Mouse (Mus musculus) gastrocnemius, postnatal 10 days (tissue): Measurements from ENCODE around the gene Mnat1. TPM values are rescaled to one million over a fixed set of nuclear protein-coding genes. Genes with fewer than 3 reads are reported as not detected.
"Not testable (repeated sequence)": the region's sequence is repeated elsewhere in the genome, so short reads cannot be mapped to it uniquely, and the experiment has no call there.

Experiments used
- DNase-seq: peaks from one replicate; pipeline ENCODE4 v3.0.0; 2021; ENCODE audit warnings: mixed read lengths
- long read RNA-seq, 2 experiments: library from polyadenylated mRNA; stranded (forward); transcript quantifications; one replicate each; pipeline ENCODE4 v2.0.0; 2021
- total RNA-seq, 2 experiments: library from RNA; stranded (reverse); gene quantifications; 2 replicates each; pipeline ENCODE4 v1.2.3; 2021

The Mnat1 gene
- total RNA-seq, result 10 to 100 TPM; 24.0 to 29.2 TPM
- long read RNA-seq, experiment 1, transcript Mnat1-201 (8 exons, 2,505 nt), result major isoform, 7 of 9 reads
- long read RNA-seq, experiment 1, partial matches to known transcripts, result 1 of 9 reads
- long read RNA-seq, experiment 1, other reads (novel, unspliced or antisense), result 1 of 9 reads
- long read RNA-seq, experiment 2, transcript Mnat1-201 (8 exons, 2,505 nt), result major isoform, 10 of 14 reads
- long read RNA-seq, experiment 2, partial matches to known transcripts, result 1 of 14 reads
- long read RNA-seq, experiment 2, other reads (novel, unspliced or antisense), result 3 of 14 reads

DNA sequence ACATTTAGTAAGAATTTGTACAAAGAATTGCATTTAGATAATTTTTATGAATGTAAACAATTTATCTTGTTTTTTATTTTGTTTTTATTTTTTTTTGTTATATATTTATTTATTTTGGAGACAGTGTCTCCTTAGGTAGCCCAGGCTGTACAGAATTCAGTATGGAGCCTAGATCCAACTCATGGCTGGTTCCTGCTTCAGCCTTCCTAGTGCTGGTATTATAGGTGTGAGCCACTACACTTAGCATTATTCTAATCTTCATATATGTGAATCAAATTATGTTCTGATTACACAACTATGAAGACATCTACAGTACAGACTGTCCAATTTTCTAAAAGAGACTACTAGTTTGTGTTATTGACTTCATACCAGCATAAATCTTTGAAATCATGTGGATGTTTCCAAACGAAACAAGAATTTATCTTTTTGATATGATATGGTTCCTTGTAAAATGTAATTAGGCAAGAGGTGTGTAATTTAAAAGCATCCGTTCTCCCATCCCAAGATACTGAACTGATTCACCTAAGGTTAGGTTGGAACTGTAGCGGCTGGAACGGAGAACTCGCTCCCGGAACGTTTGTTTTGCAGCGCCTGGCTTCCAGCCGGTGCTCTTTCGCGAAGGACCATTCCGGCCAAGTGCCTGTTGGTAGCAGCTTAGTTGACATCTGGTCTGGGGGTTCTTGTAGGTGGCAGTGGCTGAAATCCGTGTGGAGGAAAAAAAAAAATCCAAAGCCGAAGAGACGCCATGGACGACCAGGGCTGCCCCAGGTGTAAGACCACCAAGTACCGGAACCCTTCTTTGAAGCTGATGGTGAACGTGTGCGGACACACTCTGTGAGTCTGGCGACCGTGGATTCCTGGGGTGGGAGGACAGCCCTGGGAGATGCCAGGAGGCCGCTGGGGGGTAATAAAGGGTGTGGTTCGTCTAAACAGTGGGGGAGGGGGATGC is at the start of gene Mnat1:
Gene Mnat1, plus strand, starts transcription at position 625 of the 949 bp plus-strand sequence.
- DNase-seq, result peak; percentile 80

DNA sequence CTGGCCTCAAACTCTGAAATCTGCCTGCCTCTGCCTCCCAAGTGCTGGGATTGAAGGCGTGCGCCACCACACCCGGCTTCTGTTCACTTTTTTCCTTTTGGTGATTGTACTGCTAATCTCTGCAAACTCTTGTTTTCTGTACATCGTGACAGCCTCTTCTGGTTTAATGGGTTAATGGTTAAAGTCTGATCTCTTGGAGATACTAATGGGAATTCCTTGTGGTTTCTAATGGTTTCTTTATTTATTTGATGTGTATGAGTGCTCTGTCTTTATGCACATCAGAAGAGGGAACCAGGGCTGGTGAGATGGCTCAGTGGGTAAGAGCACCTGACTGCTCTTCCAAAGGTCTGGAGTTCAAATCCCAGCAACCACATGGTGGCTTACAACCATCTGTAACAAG is 41.7 kb upstream of the Mnat1 start:
- not testable (repeated sequence) for DNase-seq

DNA sequence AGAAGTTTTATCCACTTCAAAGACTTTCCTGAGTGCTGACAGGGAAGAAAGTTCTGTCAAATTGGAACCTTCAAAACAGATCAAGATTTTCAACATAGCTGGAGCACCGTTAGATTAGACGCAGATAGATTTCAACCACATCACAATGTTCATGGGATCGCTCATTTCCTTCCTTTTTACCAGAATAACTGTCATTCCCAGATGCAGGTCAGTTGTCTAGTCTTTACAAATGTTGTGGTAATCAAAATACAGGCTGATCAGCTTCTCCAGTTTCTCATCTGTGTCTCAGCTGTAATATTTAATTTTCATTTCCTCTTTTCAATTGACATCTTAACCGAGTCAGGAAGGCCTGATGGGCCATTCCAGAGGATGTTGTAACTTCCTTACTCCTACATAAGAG is 39.7 kb upstream of the Mnat1 start:
- no peak for DNase-seq

DNA sequence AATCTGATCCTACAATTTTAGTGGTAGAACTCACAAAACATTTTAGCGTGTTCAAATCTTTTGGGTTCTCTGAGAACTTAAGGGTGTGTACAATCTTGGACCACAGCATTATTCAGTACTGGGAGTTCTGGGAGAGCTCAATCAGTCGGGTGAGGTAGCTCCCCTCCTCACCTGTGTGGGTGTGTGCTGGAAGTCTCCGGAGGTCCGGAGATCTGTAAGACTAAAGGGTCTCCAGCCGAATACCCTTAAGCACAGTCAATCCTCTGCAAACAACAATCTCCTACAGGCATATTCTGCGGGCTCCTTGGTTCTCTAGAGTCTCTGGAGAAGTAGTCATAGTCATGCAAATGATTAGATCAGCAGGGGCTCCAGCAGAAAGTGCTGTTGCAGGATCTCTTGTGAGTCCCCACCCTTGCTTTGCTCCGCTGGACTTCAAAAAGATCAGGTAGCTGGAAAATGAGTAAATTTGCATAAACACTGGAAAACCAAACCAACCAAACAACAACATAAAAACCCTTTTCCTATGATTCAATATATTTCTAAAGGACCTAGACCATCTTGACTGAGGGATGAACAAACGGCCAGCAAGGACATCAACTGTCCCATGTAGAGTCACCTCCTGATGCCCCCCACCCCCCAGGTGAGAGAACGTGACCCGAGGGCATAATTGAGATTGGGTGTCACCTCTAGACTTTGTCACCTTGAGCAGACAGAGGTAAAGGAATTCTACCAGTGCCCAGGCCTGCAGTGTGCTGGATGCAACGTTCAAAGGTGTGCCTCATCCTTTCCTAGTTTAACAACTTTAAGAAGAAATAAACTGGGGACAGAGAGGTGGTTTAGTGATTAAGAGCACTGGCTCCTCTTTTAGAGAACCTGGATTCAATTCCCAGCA is 37.5 kb upstream of the Mnat1 start:
- no peak for DNase-seq

DNA sequence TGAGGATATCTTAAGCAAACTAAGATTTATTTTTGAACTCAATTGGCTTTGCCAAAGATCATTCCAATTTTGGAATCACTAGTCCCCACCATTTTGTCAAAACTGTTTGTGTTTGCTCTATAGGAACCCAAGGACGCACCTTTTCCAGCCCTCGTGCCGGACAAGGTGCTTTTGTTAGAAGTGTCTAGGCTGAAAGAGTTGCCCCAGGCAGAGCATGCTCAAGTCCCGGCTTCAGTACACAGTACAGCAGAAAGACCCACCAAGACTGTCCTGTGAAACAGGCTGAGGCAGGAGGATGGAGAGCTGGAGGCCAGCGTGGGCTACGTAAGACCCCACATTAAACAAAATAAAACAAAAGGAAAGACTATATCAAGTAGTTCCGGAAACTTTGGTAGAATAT is 36.4 kb upstream of the Mnat1 start:
- DNase-seq, result no peak

DNA sequence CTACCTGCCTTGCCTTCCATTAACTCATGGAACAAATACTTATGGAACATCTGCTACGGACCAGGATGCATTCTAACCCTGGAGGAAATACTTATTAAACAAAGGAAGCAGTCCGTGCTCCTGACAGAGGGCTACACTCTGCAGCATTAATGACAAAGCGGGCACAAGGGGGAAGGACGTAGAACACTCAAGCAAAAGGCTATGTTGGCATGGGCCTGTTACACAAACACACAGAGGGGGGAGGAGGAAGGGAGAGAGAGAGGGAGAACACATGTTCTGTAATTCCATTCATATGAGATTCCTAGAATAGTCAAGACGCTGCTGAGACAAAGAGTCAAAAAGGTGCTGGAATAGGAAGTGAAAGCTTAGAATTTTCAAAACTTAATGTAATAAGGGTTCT is 35.0 kb upstream of the Mnat1 start:
- DNase-seq, result no peak

DNA sequence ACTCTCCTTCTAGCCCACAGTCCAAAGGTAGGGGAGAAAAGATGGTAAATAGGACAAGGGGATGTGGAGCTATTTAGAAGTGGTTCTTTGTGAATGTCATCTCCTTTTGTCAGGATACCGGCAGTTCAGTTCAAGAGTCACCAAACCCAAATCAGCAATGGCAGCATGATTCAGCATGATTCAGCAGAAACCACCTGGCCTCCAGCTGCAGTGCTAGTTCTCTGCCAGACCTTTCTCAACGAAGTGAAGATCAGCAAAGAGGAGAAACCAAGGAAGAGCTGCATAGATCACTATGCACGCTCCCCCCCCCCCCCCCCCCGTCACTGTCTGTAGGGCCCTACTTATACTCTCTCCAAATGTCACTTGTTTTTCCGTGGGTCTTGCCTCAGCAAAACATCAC is 34.6 kb upstream of the Mnat1 start:
- DNase-seq, result no peak

DNA sequence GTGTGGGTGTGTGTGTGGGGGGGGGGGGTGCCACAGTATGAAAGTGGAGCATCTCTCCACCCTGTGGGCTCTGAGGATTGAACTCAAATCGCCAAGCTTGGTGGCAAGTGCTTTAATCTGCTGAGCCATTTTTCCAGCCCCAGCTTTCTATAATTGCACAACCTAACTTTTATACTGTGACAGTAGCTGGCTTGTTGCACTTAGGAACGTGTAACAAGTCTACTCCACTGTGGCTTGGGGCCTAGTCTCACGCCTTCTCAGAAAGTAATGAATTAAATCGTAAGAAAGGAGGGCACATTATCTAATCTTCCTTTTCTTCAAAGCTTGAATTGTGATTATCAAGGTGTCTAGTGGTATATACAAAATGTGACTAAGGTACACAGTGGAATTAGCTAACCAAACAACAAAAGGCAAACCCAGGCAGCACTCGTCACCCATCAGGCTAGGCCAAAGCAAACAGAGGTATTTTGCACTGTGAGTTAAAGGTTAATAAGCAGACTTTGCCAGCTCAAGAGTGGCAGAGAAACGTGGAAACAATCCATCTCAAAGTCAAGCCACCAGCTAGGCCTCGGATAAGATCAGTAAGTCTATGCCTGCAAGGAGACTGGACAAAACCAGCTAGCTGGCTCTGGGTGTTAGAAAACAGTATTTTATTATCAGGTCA is 32.7 kb upstream of the Mnat1 start:
- no peak for DNase-seq

DNA sequence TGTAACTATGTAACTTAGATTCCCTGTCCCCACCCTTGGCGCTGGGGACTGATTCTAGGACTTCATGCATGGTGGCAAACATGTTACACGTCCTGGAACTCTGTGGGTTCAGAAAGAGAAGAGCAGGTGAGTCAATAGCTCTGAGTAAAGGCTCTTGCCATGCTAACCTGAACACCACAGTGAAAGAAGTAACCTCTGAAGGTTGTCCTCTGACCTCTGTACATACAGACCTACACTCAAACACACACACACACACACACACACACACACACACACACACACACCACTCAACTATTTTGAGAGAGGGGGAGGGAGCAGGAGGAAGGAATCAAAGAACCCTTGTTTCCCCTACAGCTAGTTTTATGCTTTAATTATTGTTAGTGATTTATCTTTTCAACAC is 29.3 kb upstream of the Mnat1 start:
- DNase-seq, result no peak

DNA sequence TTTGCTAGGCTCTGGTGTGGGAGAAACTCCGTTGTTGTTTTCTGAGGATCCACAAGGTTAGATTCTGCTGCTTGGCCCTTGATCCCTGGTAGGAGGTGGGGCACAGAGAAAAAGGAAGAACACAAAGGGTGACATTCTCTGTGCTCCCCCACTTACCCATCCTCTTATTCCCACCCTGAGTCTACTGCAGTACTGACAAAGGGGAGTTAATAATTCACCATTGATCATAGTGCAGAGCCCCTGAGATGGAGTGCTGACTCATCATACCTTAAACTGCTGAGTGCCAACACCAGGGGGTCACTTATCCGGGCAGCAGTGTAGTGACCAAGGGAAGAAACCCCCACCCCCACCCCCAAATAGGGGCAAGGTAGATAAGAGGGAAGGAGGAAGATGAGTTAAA is 28.9 kb upstream of the Mnat1 start:
- no peak for DNase-seq

DNA sequence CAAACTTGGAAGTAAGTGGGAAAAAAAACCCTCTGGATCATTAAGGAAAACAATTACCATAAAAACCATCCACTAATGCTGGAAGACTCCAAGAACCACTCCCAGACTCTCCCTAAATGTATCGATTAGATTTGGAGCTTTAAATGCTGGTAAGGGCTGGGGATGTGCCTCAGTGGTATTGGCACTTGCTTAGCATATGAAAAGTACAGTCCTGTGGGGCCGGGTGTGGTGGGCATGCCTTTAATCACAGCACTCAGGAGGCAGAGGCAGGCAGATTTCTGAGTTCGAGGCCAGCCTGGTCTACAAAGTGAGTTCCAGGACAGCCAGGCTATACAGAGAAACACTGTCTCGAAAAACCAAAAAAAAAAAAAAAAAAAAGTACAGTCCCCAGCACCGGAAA is 27.3 kb upstream of the Mnat1 start:
- not testable (repeated sequence) for DNase-seq

DNA sequence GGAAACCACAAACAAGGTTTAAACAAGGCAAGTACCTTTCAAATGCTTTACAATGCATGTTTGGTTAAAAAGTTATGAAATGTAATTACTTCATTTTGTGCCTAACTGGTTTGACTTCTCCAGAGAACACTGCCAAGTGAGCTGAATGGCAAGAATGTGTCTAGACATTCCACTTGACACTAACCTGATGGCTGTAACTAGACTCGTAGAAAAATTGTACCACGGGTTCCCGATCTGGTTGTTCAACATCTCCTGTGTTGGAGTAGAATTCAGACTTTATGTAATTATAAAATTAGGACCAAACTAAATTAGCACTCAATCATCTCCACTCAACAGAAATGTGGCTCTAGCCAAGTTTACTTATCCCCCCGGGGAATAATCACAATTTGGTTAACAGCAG is 24.9 kb upstream of the Mnat1 start:
- DNase-seq, result no peak

DNA sequence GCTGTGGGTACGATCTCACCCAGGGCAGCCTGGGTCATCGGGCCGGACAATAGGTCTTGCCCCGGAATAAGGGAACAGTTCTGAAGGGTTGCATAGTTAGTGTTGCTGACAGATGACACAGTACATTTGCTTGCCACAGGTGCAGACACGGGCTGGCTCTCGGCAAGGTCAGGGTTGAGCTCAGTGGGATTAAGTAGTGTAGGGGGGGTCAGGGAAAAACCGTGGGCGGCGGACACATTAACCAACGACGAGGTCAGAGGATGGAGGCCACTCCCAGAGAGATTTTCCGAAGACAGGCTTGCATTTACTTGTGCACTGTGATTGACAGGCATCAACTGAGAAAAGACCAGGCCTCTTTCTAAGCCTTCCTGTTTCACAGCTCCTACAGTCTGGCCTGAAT is 19.8 kb upstream of the Mnat1 start:
- no peak for DNase-seq

DNA sequence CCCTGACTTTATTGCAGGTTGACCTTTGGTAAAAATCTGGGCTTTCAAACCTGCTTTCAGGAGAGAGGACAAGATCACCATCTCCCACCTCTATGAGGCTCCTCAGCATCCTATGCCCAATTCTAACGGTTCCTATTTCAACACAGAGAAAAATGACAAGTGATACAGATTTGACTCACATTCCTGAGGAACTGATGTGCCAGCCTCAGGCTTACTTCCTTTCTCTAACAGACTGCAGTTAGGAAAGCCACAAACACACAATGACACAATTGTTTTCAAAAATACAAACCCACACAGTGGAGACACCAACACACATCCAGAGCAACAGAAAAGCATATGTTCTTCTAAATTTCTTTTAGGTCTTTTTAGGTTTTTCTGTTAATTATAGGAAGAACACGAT is 15.7 kb upstream of the Mnat1 start:
- no peak for DNase-seq

DNA sequence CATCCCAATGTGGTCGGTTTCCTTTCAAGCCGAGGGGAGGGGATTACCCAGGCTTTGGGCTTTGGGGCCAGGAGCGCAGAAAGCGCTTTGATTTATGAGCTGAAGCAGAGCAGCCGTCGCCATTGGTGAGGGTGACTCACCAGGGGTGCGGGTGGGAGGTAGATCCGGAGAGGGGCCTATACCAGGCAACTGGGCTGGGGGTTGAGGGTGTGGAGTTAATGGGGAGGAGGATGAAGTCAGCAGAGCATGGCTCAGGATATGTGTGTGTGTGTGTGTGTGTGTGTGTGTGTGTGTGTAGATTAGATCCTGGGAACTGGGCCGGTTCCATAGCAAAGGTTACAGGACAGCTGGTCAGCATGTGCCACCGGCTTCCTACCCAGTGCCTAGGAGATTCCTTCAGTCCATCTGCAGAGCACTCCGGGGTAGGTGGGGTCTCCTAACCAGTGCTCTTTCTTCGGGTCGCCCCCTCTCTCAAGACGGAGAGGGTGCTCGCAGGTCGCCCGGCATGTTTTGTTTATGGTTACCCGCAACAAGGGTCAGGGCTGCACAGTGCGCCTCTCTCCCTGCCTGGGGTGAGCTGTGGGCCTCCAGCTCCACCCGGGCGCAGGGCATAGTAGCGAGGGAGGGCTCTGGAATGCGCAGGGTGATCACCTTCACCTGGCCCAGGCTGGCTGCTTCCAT is 12.9 kb upstream of the Mnat1 start:
- DNase-seq, result peak; percentile 21

DNA sequence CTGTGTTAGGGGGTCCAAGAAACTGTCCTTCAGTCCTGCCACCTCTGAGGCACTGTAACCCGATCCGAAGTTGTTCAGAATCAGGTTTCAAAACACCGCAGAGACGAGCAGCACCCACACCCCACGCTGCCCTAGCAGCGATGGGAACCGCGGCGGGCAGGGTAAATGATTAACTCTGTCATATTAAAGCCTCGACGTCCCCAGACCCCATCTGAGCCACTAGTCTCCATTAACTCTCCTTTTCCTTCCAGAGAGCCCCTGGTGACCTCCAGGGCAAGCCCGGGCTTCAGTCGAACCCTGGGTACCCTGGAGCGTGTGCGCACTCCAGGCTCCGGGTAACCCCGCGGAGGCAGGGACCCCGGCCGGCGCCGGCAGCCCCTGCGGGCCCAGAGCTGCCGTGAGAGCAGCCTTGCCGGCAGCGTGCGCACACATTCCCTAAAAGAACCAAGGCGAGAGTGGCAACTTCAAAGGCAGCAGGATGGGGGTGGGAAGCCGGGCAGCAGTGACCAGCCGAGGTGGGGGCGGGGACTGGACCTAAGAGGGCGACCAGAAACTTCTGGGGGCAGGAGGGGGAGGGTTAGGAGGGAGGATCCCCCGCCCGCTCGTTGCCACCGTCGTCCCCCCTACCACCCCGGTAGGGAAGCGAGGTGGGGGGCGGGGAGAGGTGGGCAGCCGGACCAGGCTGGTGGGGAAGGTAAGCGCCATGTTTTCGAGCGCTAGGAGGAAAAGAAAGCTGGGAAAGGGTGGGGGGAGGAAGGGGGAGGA is 11.8 kb upstream of the Mnat1 start:
- DNase-seq, result peak; percentile 58

DNA sequence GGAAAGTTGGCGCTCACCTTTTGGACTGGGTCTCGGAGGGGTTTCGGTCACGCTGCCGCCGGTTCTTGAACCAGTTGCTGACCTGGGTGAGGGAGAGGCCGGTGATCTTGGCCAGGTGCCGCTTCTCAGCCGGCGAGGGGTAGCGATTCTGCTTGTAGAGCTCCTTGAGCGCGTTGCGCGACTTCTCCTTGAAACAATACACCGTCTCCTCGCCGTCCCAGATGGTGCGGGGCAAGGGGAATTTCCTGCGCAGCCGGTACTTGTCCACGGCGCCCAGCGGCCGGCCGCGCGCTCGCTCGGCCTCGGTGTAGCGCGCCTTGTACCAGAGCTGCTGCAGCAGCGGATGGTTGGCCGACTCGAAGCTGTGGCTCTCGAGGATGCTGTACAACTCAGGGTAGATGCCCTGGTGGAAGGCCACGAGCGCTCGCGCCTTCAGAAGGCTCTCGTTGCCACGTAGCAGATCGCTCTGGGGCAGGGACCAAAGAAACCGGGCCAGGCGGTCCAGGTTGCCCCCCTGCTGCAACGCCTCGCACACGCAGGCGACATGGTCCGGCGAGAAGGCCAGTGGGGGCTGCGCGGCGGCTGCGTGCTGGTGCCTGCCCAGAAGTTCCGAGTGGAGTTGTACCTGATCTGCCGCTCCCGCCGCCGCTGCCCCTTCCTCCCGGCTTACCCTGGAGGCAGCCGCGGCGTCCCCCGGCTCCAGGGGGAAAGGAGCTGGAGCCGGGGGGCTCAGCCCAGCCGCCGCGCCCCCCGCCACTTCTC is 11.0 kb upstream of the Mnat1 start:
- DNase-seq, result peak; percentile 62

DNA sequence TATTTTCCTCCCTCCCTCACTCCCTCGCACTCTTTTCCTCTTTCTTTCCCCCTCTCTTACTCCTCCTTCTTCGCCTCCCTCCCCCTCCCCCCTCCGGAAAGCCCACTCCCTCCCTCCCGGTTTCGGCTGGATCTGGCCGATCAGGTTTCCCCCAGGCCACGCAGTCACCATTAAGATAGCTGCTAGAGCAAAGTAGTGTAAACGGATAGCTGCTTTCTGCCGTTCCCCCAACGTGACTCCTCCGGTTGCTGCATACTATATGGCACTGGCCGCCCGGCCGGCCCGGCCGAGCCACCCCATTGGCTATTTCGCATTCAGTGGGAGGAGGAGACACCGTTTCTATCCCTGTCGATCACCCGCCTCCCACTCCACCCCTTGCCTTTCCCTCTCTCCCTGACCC is 10.3 kb upstream of the Mnat1 start, which contains the start of gene Six4:
Gene Six4, minus strand, starts transcription at position 261 of the 400 bp plus-strand sequence.
- peak; percentile 68 for DNase-seq

DNA sequence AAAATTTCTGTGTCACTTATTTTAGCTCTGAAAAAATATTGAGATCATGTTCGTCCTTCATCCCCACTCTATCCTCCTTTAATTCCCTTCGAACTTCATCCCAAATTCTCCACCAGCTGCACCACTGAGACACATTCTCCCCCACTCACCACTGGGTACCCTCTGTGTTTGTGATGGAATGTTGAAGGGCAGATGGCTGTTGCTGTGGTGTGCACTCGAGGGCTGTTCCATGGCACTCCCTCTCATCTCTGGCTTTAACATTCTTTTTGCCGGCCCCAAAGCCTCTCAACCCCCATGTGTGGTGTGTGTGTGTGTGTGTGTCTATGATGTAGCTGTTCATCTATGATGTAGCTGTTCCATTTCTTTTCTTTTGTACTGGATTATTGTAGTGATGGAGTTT is 1.7 kb downstream of the Mnat1 start:
- no peak for DNase-seq

DNA sequence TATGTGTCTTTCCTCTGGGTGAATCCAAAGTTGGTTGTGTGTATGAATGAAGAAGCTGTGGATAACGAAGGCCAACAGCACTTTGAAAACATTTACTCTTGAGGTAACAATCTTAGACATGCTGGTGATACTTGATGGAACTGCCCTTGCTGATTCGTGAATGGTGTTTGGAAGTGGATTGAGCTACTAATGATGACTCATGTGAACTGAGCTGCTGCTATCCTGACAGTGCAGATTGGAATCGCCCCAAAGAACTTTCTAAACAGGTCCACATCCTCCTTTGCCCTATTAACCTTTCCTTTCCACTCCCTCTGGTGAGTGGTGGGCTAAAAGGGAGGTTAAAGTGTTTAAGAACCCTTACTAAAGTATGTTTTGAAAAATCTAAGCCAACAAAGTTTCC is 17.2 kb downstream of the Mnat1 start:
- no peak for DNase-seq
